ENCODE assay signal across 8 mouse cellular contexts in the genomic region with DNA sequence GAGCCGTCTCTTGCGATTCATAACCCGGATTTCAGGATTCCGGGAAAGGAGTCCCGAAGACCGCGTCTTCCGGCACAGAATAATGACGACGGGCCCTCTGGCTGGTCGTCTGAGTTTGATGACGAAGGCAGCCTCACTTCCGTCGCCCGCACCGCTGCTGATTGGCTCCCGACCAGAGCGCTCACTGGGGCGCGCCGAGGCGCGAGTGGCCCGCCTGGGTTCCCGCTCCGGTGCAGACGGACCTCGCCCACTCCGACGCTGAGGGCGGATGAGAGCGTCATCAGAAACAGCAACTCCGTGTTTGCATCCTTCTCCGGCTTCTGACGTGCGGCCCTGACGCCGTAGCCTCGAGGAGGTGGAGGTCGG. TPM values are rescaled to one million over a fixed set of nuclear protein-coding genes. Genes with fewer than 3 reads are reported as not detected.
DNase-seq lines count a peak whose midpoint lies in the region; ATAC-seq and TF ChIP-seq lines count a peak whose summit lies in the region.

Gene Stk19 (minus strand): TSS at position 90 of the 366 bp plus-strand sequence.
Gene Dxo (plus strand): TSS at position 164 of the 366 bp plus-strand sequence.

- peak; percentile 94 for ATAC-seq in kidney, embryonic 14.5 days (ENCODE audit: low FRiP score, low TSS enrichment)
- peak; percentile 87 for ATAC-seq in limb, embryonic 15.5 days (ENCODE audit: insufficient number of reproducible peaks, low FRiP score, low TSS enrichment, low read depth)

- under 1% methylated on average over 40 of the region's 40 CpGs for WGBS in kidney, embryonic 14.5 days
- 0% methylated on average over 40 of the region's 40 CpGs for WGBS in limb, embryonic 15.5 days

- peak; percentile 97 for DNase-seq in A20 (ENCODE audit: low read depth, low spot score)
- peak; percentile 95 to 97 for DNase-seq in heart, adult 9 months (ENCODE audit: low spot score in 2 of 2)
- peak; percentile 81 to 90 for DNase-seq in monocyte, adult 2 months (ENCODE audit: low read depth in 1 of 2, low spot score in 2 of 2)
- peak; percentile 93 to 94 for DNase-seq in spleen, postnatal 36 days (ENCODE audit: low spot score in 2 of 2)

- H3K4me1 ChIP-seq in bone marrow macrophage, adult 2 months (ENCODE audit: control insufficient read depth, insufficient read depth, low read length), result peaks cover 5% of the 10 kb centered on the region
- peaks cover 7% of the 10 kb centered on the region for H3K4me1 ChIP-seq in embryonic fibroblast, embryonic 13.5 days (ENCODE audit: control insufficient read depth, insufficient read depth, low read length)
- peaks cover 16% of the 10 kb centered on the region for H3K4me1 ChIP-seq in kidney, embryonic 14.5 days (ENCODE audit: control insufficient read depth, insufficient read depth, low read length)
- peaks cover 28% of the 10 kb centered on the region for H3K4me1 ChIP-seq in limb, embryonic 15.5 days

- H3K4me2 ChIP-seq in kidney, embryonic 14.5 days (replicated peaks; ENCODE audit: low read depth, low read length), result peak within 1 kb of the TSS; percentile 96
- peak within 1 kb of the TSS; percentile 97 for H3K4me2 ChIP-seq in limb, embryonic 15.5 days

- H3K9me3 ChIP-seq in kidney, embryonic 14.5 days (ENCODE audit: control insufficient read depth, low read length), result no peaks in the 10 kb centered on the region
- H3K9me3 ChIP-seq in limb, embryonic 15.5 days, result no peaks in the 10 kb centered on the region

- H3K9ac ChIP-seq in kidney, embryonic 14.5 days (ENCODE audit: low read depth, low read length), result peak within 1 kb of the TSS; percentile 61
- peak within 1 kb of the TSS; percentile 70 for H3K9ac ChIP-seq in limb, embryonic 15.5 days

- no peak for TF ChIP-seq CTCF in bone marrow macrophage, adult 2 months (IDR thresholded peaks at IDR 0.05; ENCODE audit: low read depth, low read length)
- TF ChIP-seq CTCF in embryonic fibroblast, embryonic 13.5 days (IDR thresholded peaks at IDR 0.05; ENCODE audit: borderline replicate concordance, insufficient read depth, low read length), result no peak

- no peaks in the 10 kb centered on the region for H3K27me3 ChIP-seq in kidney, embryonic 14.5 days (ENCODE audit: control insufficient read depth, insufficient read depth, low read length)
- H3K27me3 ChIP-seq in limb, embryonic 15.5 days, result no peaks in the 10 kb centered on the region

- H3K27ac ChIP-seq in bone marrow macrophage, adult 2 months (ENCODE audit: insufficient read depth, low read depth, low read length), result peak within 1 kb of the TSS; percentile 53
- H3K27ac ChIP-seq in embryonic fibroblast, embryonic 13.5 days (ENCODE audit: insufficient read depth, low read length), result peak within 1 kb of the TSS; percentile 75
- peak within 1 kb of the TSS; percentile 20; the same call in 1 of the 2 replicates for H3K27ac ChIP-seq in kidney, embryonic 14.5 days (ENCODE audit: low read depth, low read length)
- peak within 1 kb of the TSS; percentile 83 for H3K27ac ChIP-seq in limb, embryonic 15.5 days

- 0 out of 2 replicates have a peak, but pooled peaks have one; percentile 44 for TF ChIP-seq POLR2A in bone marrow macrophage, adult 2 months (IDR thresholded peaks at IDR 0.05; ENCODE audit: borderline replicate concordance, low read depth, low read length)
- TF ChIP-seq POLR2A in embryonic fibroblast, embryonic 13.5 days (IDR thresholded peaks at IDR 0.05; ENCODE audit: low read depth, low read length), result peak; percentile 90

- H3K4me3 ChIP-seq in bone marrow macrophage, adult 2 months (ENCODE audit: insufficient read depth, low read length), result peak within 1 kb of the TSS; percentile 94
- peak within 1 kb of the TSS; percentile 85 for H3K4me3 ChIP-seq in embryonic fibroblast, embryonic 13.5 days (ENCODE audit: insufficient read depth, low read length)
- H3K4me3 ChIP-seq in kidney, embryonic 14.5 days (ENCODE audit: low read length), result peak within 1 kb of the TSS; percentile 88
- peak within 1 kb of the TSS; percentile 81 for H3K4me3 ChIP-seq in limb, embryonic 15.5 days

- H3K36me3 ChIP-seq in kidney, embryonic 14.5 days (ENCODE audit: control insufficient read depth, insufficient read depth, low read length), result peaks cover 32% of the 10 kb centered on the region
- H3K36me3 ChIP-seq in limb, embryonic 15.5 days, result peaks cover 48% of the 10 kb centered on the region

RNA-seq across cellular contexts. Expression of gene Stk19, which starts in this region (rescaled TPM):
- 33.8 and 44.1 TPM in 2 replicates for polyA plus RNA-seq in bone marrow macrophage, adult 2 months (2012; ENCODE audit: insufficient read depth, insufficient read length, missing spikeins)
- polyA plus RNA-seq in embryonic fibroblast, embryonic 13.5 days (2011; ENCODE audit: insufficient read length, low read depth, missing spikeins), result 17.9 and 19.2 TPM in 2 replicates
- polyA plus RNA-seq in kidney, embryonic 14.5 days (2014; fragmentation: Nextera tagmentation; extraction: Ambion mirVana), result 25.2 and 28.7 TPM in 2 replicates
- polyA plus RNA-seq in limb, embryonic 15.5 days (2015; fragmentation: Nextera tagmentation; extraction: Ambion mirVana), result 26.1 and 29.3 TPM in 2 replicates

RNA-seq across cellular contexts. Expression of gene Dxo, which starts in this region (rescaled TPM):
- 30.8 and 38.9 TPM in 2 replicates for polyA plus RNA-seq in bone marrow macrophage, adult 2 months (2012; ENCODE audit: insufficient read depth, insufficient read length, missing spikeins)
- 21.9 and 25.0 TPM in 2 replicates for polyA plus RNA-seq in embryonic fibroblast, embryonic 13.5 days (2011; ENCODE audit: insufficient read length, low read depth, missing spikeins)
- 55.7 and 66.4 TPM in 2 replicates for polyA plus RNA-seq in kidney, embryonic 14.5 days (2014; fragmentation: Nextera tagmentation; extraction: Ambion mirVana)
- polyA plus RNA-seq in limb, embryonic 15.5 days (2015; fragmentation: Nextera tagmentation; extraction: Ambion mirVana), result 62.1 and 65.8 TPM in 2 replicates

Comparison
In these comparisons a context has a peak if more than half of its experiments do, and no peak if none do; other contexts are left out.
1. Peak in every context shown above with its lines: DNase-seq, ATAC-seq, H3K4me3 ChIP-seq and H3K27ac ChIP-seq.
2. H3K27ac ChIP-seq: peak in every context shown above with its lines; median percentile 83 in limb, embryonic 15.5 days; 75 in embryonic fibroblast, embryonic 13.5 days; 53 in bone marrow macrophage, adult 2 months; 20 in kidney, embryonic 14.5 days.